Mouse (Mus musculus) kidney, adult 2 months (tissue): ENCODE results near the gene Arhgef7.

ENCODE experiments used
- CTCF ChIP-seq: fragments of 200-500 bp; conservative IDR thresholded peaks from 2 replicates; pipeline ENCODE4 v1.5.1; 2011; ENCODE audit warnings: low read depth, mild to moderate bottlenecking, control low read depth, low read length, moderate library complexity, mixed read lengths; ENCODE audit not compliant: insufficient read depth, insufficient read length
- POLR2A ChIP-seq: fragments of 200-500 bp; IDR thresholded peaks from one replicate; pipeline ENCODE4 v1.6.1; 2011; ENCODE audit warnings: low read depth, low read length, control low read depth

DNA sequence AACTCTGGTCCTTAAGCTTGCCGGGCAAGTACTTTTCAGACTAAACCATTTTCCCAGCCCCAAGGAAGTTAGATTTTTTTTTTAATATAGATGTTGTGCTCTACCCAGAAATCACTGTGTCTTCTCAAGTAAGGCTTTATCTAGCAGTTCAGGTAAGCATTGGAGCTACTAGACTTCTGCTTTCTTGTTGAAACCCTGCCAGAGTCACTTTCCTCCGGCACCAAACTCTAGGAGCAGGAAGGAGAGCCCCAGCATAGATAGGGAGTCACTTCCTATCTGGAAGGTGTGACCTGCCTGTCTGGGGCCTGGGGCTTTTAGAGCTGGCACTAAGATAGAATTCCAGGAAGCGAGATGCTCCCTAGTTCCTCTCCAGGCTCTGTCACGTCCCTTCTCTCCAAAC, 10.3 kb upstream of the Arhgef7 start:
- TF ChIP-seq POLR2A (no peak), CTCF (no peak)
